Mouse (Mus musculus): ENCODE measurements around the gene Gm20812.
"Not testable (repeated sequence)": the region's sequence is repeated elsewhere in the genome, so short reads cannot be mapped to it uniquely, and the experiment has no call there.

The Gm20812 gene

GRCm38 (mm10) chrY:12381681-12382080, at the start of gene Gm20812:
Gene Gm20812, plus strand, starts transcription at chrY:12381981.
- not testable (repeated sequence) for DNase-seq

Data from kidney, postnatal 14 days (tissue).